Mouse (Mus musculus) monocyte, adult 2 months (primary cell): ENCODE results near the gene Itgb1bp1.

ENCODE experiments used
- DNase-seq, 2 experiments: peaks; one replicate each; pipeline ENCODE4 v3.0.0; 2022; ENCODE audit warnings: low spot score in 2 of 2, low read depth in 1 of 2

Itgb1bp1 gene

GRCm38 (mm10) chr12:21286243-21286622 lies at the start of gene Itgb1bp1:
Gene Itgb1bp1, minus strand, starts transcription at chr12:21286284.
- peak; percentile 94 to 97 for DNase-seq

- peak; percentile 50 to 73 for DNase-seq
Measured at GRCm38 (mm10) chr12:21335869-21336268, 49.8 kb upstream of the Itgb1bp1 start.

GRCm38 (mm10) chr12:21333766-21334165 lies 47.7 kb upstream of the Itgb1bp1 start:
- DNase-seq = no peak

GRCm38 (mm10) chr12:21333021-21333420 lies 46.9 kb upstream of the Itgb1bp1 start:
- DNase-seq = no peak

GRCm38 (mm10) chr12:21331711-21332110 lies 45.6 kb upstream of the Itgb1bp1 start:
- no peak for DNase-seq

GRCm38 (mm10) chr12:21330961-21331576 lies 45.0 kb upstream of the Itgb1bp1 start:
- DNase-seq = no peak

GRCm38 (mm10) chr12:21329661-21330400 lies 43.7 kb upstream of the Itgb1bp1 start:
- no peak for DNase-seq

GRCm38 (mm10) chr12:21326325-21326724 lies 40.2 kb upstream of the Itgb1bp1 start:
- no peak for DNase-seq

- no peak for DNase-seq
Measured at GRCm38 (mm10) chr12:21325266-21325665, 39.2 kb upstream of the Itgb1bp1 start.

- no peak for DNase-seq
Measured at GRCm38 (mm10) chr12:21324101-21324500, 38.0 kb upstream of the Itgb1bp1 start.

GRCm38 (mm10) chr12:21322856-21323255 lies 36.8 kb upstream of the Itgb1bp1 start:
- no peak for DNase-seq

- no peak for DNase-seq
Measured at GRCm38 (mm10) chr12:21322296-21322695, 36.2 kb upstream of the Itgb1bp1 start.

GRCm38 (mm10) chr12:21321170-21321569 lies 35.1 kb upstream of the Itgb1bp1 start:
- DNase-seq = no peak

- no peak for DNase-seq
Measured at GRCm38 (mm10) chr12:21320317-21320716, 34.2 kb upstream of the Itgb1bp1 start.

GRCm38 (mm10) chr12:21318143-21318895 lies 32.2 kb upstream of the Itgb1bp1 start:
- peak in 1 of 2 experiments; percentile 48 for DNase-seq

- no peak for DNase-seq
Measured at GRCm38 (mm10) chr12:21316869-21317265, 30.8 kb upstream of the Itgb1bp1 start.

- DNase-seq = peak; percentile 33 to 64
Measured at GRCm38 (mm10) chr12:21315923-21316868, 30.1 kb upstream of the Itgb1bp1 start, which contains the start of gene Iah1. Gene Iah1, plus strand, starts transcription at chr12:21316389.

GRCm38 (mm10) chr12:21312201-21312600 lies 26.1 kb upstream of the Itgb1bp1 start:
- DNase-seq = no peak

GRCm38 (mm10) chr12:21306721-21307120 lies 20.6 kb upstream of the Itgb1bp1 start:
- DNase-seq = no peak

- no peak for DNase-seq
Measured at GRCm38 (mm10) chr12:21305741-21306140, 19.7 kb upstream of the Itgb1bp1 start.

GRCm38 (mm10) chr12:21302361-21302783 lies 16.3 kb upstream of the Itgb1bp1 start:
- no peak for DNase-seq
